Mouse (Mus musculus) liver, embryonic 16.5 days (tissue): ENCODE results near the gene Map3k10. TPM values are rescaled to one million over a fixed set of nuclear protein-coding genes. Genes with fewer than 3 reads are reported as not detected.

ENCODE experiments used
- ATAC-seq: fragments of 200-750 bp; cut with Nextera tagmentation; 2 replicates; pipeline ENCODE4 v1.8.0; 2017; ENCODE audit warnings: low read depth, mild to moderate bottlenecking, moderate number of reproducible peaks, moderate library complexity
- H3K27ac ChIP-seq: fragments of 300-500 bp; sonication (generic); 2 replicates; pipeline ENCODE4 v1.5.1; 2014; ENCODE audit warnings: mild to moderate bottlenecking, low read length
- H3K27me3 ChIP-seq: fragments of 300-500 bp; sonication (generic); 2 replicates; pipeline ENCODE4 v1.6.1; 2014; ENCODE audit warnings: low read depth, low read length, mixed read lengths; ENCODE audit not compliant: control insufficient read depth, insufficient read depth
- H3K36me3 ChIP-seq: fragments of 300-500 bp; sonication (generic); 2 replicates; pipeline ENCODE4 v1.6.1; 2014; ENCODE audit warnings: mild to moderate bottlenecking; ENCODE audit not compliant: control insufficient read depth, insufficient read depth
- H3K4me1 ChIP-seq: fragments of 300-500 bp; sonication (generic); 2 replicates; pipeline ENCODE4 v1.6.1; 2014; ENCODE audit warnings: low read depth, low read length, mixed read lengths; ENCODE audit not compliant: control insufficient read depth
- H3K4me2 ChIP-seq: fragments of 300-500 bp; sonication (generic); 2 replicates; pipeline ENCODE4 v1.6.1; 2014; ENCODE audit warnings: low read depth, low read length, mixed read lengths
- H3K4me3 ChIP-seq: fragments of 300-500 bp; sonication (generic); 2 replicates; pipeline ENCODE4 v1.5.1; 2014; ENCODE audit warnings: low read depth, mild to moderate bottlenecking, low read length
- H3K9ac ChIP-seq: fragments of 300-500 bp; sonication (generic); 2 replicates; pipeline ENCODE4 v1.6.1; 2014; ENCODE audit warnings: low read depth, low read length
- H3K9me3 ChIP-seq: fragments of 300-500 bp; sonication (generic); replicated peaks from 2 replicates; pipeline ENCODE4 v1.6.1; 2016; ENCODE audit warnings: low read length; ENCODE audit not compliant: control insufficient read depth
- WGBS: fragments of 180-500 bp; shearing (Covaris S2); extraction: QIAGEN DNeasy Blood & Tissue Kit; methylation state at CpG from one replicate; pipeline ENCODE4 v1.1.7; 2014; ENCODE audit not compliant: insufficient replicate concordance; 5-methylcytosine and 5-hydroxymethylcytosine counted together
- polyA plus RNA-seq: library from polyadenylated mRNA; unstranded; fragments of >200 nt; fragmentation: Nextera tagmentation; extraction: Ambion mirVana; gene quantifications from 2 replicates; pipeline ENCODE4 v1.2.1, GENCODE M21; 2015

Map3k10 gene
- polyA plus RNA-seq, 1 experiment from 2014 or later = 1.4 TPM

- H3K27me3 ChIP-seq = no peaks in the 10 kb centered on the region
- H3K36me3 ChIP-seq = peaks cover 10% of the 10 kb centered on the region
- no peak overlapping the region for H3K4me2 ChIP-seq
- H3K9me3 ChIP-seq = no peaks in the 10 kb centered on the region
- no peak overlapping the region for H3K4me3 ChIP-seq
- no peak for ATAC-seq
- 77% methylated on average over 5 of the region's 5 CpGs for WGBS
- peaks cover 44% of the 10 kb centered on the region for H3K4me1 ChIP-seq
- H3K27ac ChIP-seq = no peak overlapping the region
- no peak overlapping the region for H3K9ac ChIP-seq
Measured at GRCm38 (mm10) chr7:27607580-27607979, 66.8 kb downstream of the Map3k10 start.

DNA sequence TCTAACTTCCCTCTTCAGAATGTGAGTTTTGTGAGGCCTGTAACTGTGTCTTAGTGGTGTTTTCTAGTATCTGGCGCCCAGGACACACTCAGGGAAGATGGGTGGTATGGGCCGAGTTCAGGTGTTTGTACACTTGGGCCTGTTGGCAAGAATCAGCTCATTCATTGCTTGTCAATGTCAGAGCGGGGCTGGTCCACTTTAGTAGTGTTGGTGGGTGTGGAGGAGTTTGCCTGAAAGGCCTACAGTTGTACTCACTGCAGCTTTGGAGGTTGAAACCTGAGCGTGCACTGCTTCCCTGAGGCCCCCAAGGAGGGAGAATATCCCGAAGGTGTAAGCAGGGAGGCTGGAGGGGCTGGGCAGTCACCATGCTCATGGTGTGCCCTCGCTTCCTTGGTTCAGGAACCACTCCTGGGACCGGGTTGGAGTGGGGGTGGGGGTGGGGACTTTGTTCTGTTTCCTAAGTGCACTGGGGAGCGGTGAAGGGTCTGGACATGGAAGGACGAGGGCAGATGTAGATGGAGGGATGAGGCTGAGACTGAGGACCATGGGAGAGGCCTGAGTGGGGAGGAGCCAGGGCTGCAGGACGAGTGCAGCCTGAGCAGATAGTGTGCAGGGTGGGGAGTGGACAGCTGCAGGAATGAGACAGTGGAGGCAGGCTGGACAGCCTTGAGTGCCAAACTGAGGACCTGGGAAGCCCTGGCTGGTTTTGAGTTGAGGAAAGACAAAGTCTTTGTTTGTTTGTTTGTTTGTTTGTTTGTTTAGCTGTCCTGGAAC is 67.7 kb downstream of the Map3k10 start:
- whole genome bisulfite sequencing = 54% methylated on average over 10 of the region's 10 CpGs
- H3K27ac ChIP-seq = no peak overlapping the region
- no peak overlapping the region for H3K4me3 ChIP-seq
- H3K27me3 ChIP-seq = no peaks in the 10 kb centered on the region
- H3K9me3 ChIP-seq = no peaks in the 10 kb centered on the region
- ATAC-seq = no peak
- no peak overlapping the region; the same call in 1 of the 2 replicates for H3K9ac ChIP-seq
- H3K36me3 ChIP-seq = peaks cover 10% of the 10 kb centered on the region
- no peak overlapping the region for H3K4me2 ChIP-seq
- H3K4me1 ChIP-seq = peaks cover 47% of the 10 kb centered on the region

Other genes with a start within 250 kb of the Map3k10 start
- gene Sptbn4, start 226.9 kb downstream of the Map3k10 start, polyA plus RNA-seq = 0.02 and 0.06 TPM in 2 replicates
- gene Blvrb, start 226.6 kb downstream of the Map3k10 start, polyA plus RNA-seq = 853 and 865 TPM in 2 replicates
- 35.5 and 37.6 TPM in 2 replicates for gene Sertad3, start 200.8 kb downstream of the Map3k10 start, polyA plus RNA-seq
- gene Sertad1, start 187.7 kb downstream of the Map3k10 start, polyA plus RNA-seq = 29.2 and 31.6 TPM in 2 replicates
- 0.74 and 0.81 TPM in 2 replicates for gene Prx, start 175.3 kb downstream of the Map3k10 start, polyA plus RNA-seq
- gene Hipk4, start 151.3 kb downstream of the Map3k10 start, polyA plus RNA-seq = 0.09 TPM in 1 of 2 replicates, not detected in the other
- 85.0 and 101 TPM in 2 replicates for gene Pld3, start 121.4 kb downstream of the Map3k10 start, polyA plus RNA-seq
- 15.6 and 16.1 TPM in 2 replicates for gene 2310022A10Rik, start 121.4 kb downstream of the Map3k10 start, polyA plus RNA-seq
- 24.8 and 26.3 TPM in 2 replicates for gene Akt2, start 83.0 kb downstream of the Map3k10 start, polyA plus RNA-seq
- not detected in 2 replicates for gene Ttc9b, start 20.7 kb downstream of the Map3k10 start, polyA plus RNA-seq
- 0.58 and 0.68 TPM in 2 replicates for gene Zfp607b, start 14.7 kb upstream of the Map3k10 start, polyA plus RNA-seq
- gene Zfp60, start 56.8 kb upstream of the Map3k10 start, polyA plus RNA-seq = 4.1 and 4.3 TPM in 2 replicates
- 0.55 and 0.58 TPM in 2 replicates for gene Zfp626, start 132.6 kb upstream of the Map3k10 start, polyA plus RNA-seq
- gene Zfp59, start 164.0 kb upstream of the Map3k10 start, polyA plus RNA-seq = 1.3 and 1.4 TPM in 2 replicates
- 0.81 and 1.1 TPM in 2 replicates for gene Zfp607a, start 182.9 kb upstream of the Map3k10 start, polyA plus RNA-seq